Mouse (Mus musculus) cortical plate, adult 2 months (tissue): ENCODE data around the gene Nubp2.

Experiments
- CTCF ChIP-seq: fragments of 200-500 bp; IDR thresholded peaks from 2 replicates; pipeline ENCODE4 v1.5.1; 2011; ENCODE audit warnings: mild to moderate bottlenecking, control low read depth, low read length; ENCODE audit not compliant: insufficient read depth; ENCODE audit errors: extremely low read depth
- POLR2A ChIP-seq: fragments of 200-500 bp; IDR thresholded peaks from 2 replicates; pipeline ENCODE4 v1.6.1; 2011; ENCODE audit warnings: mild to moderate bottlenecking, low read length, control low read depth; ENCODE audit not compliant: insufficient read depth; ENCODE audit errors: extremely low read depth

- TF ChIP-seq POLR2A (no peak), CTCF (peak; percentile 16; the same call in 1 of the 2 replicates)
Observed at GRCm38 (mm10) chr17:24902671-24903474, 16.7 kb upstream of the Nubp2 start.
